Mouse (Mus musculus) cerebellum, adult 2 months (tissue): ENCODE measurements at regions not wholly inside any gene's neighbourhood (a gene's known extent, or its start where the extent isn't known, plus 50 kb on each side); places are given as distances from the start of the nearest gene placed in this dataset.
A peak's percentile ranks its signal among the peaks of the same experiment; 100 is the strongest.

Experiments
- DNase-seq, 2 experiments: peaks; one replicate each; pipeline ENCODE4 v3.0.0; 2021
- H3K27ac ChIP-seq: fragments of 200-500 bp; 2 replicates; pipeline ENCODE4 v1.5.1; 2012; ENCODE audit warnings: low read length, control low read depth, inconsistent platforms; ENCODE audit not compliant: insufficient read depth
- H3K27me3 ChIP-seq: fragments of 200-500 bp; 2 replicates; pipeline ENCODE4 v1.6.1; 2012; ENCODE audit warnings: inconsistent platforms, mild to moderate bottlenecking, low read length, moderate library complexity; ENCODE audit not compliant: control insufficient read depth, insufficient read depth
- H3K4me1 ChIP-seq: fragments of 200-500 bp; 2 replicates; pipeline ENCODE4 v1.6.1; 2011; ENCODE audit warnings: low read length; ENCODE audit not compliant: control insufficient read depth, insufficient read depth
- H3K4me3 ChIP-seq: fragments of 200-500 bp; replicated peaks from 2 replicates; pipeline ENCODE3; 2011; ENCODE audit warnings: mild to moderate bottlenecking, low read depth, low read length, control low read depth; ENCODE audit not compliant: insufficient read depth
- CTCF ChIP-seq: fragments of 200-500 bp; IDR thresholded peaks from 2 replicates; pipeline ENCODE4 v1.5.1; 2011; ENCODE audit warnings: low read depth, mild to moderate bottlenecking, control low read depth, low read length, moderate library complexity, borderline replicate concordance; ENCODE audit not compliant: insufficient read depth
- POLR2A ChIP-seq: fragments of 200-500 bp; IDR thresholded peaks from 2 replicates; pipeline ENCODE4 v1.6.1; 2011; ENCODE audit warnings: low read length, control low read depth, borderline replicate concordance; ENCODE audit not compliant: insufficient read depth
- WGBS: fragments of 180-500 bp; shearing (Covaris S2); methylation state at CpG from one replicate; pipeline ENCODE4 v1.1.7; 2018; 5-methylcytosine and 5-hydroxymethylcytosine counted together

DNA sequence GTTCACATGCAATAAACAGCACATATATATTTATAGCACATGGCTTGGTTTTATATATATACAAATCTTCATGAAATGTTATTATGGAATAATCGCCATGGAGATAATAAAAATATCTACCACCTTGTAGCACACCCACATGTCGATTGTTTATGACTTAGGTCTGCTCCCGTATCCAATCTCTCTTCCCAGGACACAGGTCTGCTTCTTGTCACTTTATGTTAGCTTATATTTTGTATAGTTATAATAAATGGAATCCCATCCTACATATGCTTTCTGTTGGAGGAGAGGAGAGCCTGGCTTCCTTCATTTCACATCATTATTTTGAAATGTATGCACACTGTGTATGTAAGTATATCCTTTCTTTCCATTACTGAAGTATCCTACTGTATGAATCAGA, 408.3 kb upstream of the Gli3 start:
- H3K4me1 ChIP-seq = no peaks in the 10 kb centered on the region
- no peak overlapping the region for H3K27ac ChIP-seq
- no peak overlapping the region for H3K4me3 ChIP-seq
- H3K27me3 ChIP-seq = no peaks in the 10 kb centered on the region
- no peak for TF ChIP-seq POLR2A
- no peak for TF ChIP-seq CTCF
- no peak for DNase-seq
- WGBS = 85% methylated on average over 3 of the region's 3 CpGs

DNA sequence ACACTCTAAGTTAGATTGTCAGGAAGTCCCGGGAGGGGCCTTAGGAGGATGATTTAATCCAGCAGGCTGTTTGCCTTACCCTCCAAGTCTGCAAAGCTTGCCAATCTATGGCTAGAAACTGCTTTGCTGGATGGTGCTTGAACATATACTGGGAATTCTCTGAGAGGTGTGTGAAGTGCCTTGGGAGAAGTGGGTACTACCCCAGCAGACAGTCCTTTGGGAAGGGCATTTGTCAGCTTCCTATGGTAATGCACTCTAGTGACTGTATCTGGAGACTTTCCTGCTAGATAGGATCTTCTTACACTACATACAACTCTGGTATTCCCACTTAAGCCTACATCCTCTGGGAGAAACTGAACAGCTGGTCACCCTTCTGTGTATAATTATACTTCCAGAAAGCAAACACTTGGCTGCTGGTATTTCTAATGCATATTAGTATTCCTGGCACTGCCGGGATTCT, 384.4 kb upstream of the Gli3 start:
- no peak overlapping the region for H3K4me3 ChIP-seq
- no peak overlapping the region for H3K27ac ChIP-seq
- TF ChIP-seq CTCF = no peak
- no peak for TF ChIP-seq POLR2A
- no peaks in the 10 kb centered on the region for H3K27me3 ChIP-seq
- H3K4me1 ChIP-seq = no peaks in the 10 kb centered on the region
- DNase-seq = no peak
- 11% methylated on average over 2 of the region's 2 CpGs for whole genome bisulfite sequencing

GRCm38 (mm10) chr13:15079148-15079547, 383.9 kb upstream of the Gli3 start:
- H3K4me1 ChIP-seq = no peaks in the 10 kb centered on the region
- no peaks in the 10 kb centered on the region for H3K27me3 ChIP-seq
- H3K27ac ChIP-seq = no peak overlapping the region
- TF ChIP-seq POLR2A = no peak
- TF ChIP-seq CTCF = no peak
- DNase-seq = no peak
- no peak overlapping the region for H3K4me3 ChIP-seq

GRCm38 (mm10) chr13:15082255-15082932, 380.6 kb upstream of the Gli3 start:
- WGBS = 85% methylated on average over 2 of the region's 2 CpGs
- no peak for DNase-seq
- no peak for TF ChIP-seq CTCF
- no peak for TF ChIP-seq POLR2A

GRCm38 (mm10) chr13:15094836-15095235, 368.2 kb upstream of the Gli3 start:
- H3K4me1 ChIP-seq = no peaks in the 10 kb centered on the region
- 76% methylated on average over 1 of the region's 1 CpGs for WGBS
- DNase-seq = no peak
- H3K27ac ChIP-seq = no peak overlapping the region
- no peaks in the 10 kb centered on the region for H3K27me3 ChIP-seq
- TF ChIP-seq CTCF (no peak), POLR2A (no peak)
- H3K4me3 ChIP-seq = no peak overlapping the region

More at GRCm38 (mm10) chr13:15082255-15082932, 380.6 kb upstream of the Gli3 start:
- Histone ChIP-seq H3K4me1 (no peaks in the 10 kb centered on the region), H3K27me3 (no peaks in the 10 kb centered on the region), H3K4me3 (no peak overlapping the region), H3K27ac (no peak overlapping the region)

DNA sequence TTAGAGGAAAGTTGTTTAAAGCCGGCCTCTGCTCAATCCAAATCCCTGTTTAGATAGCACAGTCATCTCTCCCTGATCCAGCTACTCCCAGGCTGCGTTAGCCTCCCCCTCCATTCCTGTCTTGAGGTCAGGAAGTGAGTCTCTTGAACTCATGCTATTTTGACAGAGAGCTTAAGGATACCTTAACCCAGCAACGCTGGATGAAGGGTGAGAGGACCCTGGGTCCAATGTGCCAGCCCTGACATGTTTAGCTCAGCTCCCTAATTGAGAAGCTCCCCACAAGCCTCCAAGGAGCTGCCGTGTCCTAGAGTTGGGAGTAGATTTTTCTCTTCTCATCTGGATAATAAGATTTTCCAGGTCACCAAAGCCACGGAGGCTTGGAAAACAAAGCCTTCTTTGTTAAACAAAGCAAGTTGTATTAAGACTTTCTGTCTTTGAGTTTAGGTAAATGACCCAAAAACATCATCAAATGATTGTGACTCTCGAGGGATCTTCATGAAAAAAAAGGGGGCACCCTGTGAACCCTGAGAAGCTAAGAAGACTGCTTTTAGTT, 355.2 kb upstream of the Gli3 start:
- no peaks in the 10 kb centered on the region for H3K4me1 ChIP-seq
- DNase-seq = no peak
- no peak overlapping the region for H3K4me3 ChIP-seq
- H3K27me3 ChIP-seq = no peaks in the 10 kb centered on the region
- H3K27ac ChIP-seq = no peak overlapping the region
- WGBS = 9% methylated on average over 6 of the region's 6 CpGs
- TF ChIP-seq CTCF = no peak
- TF ChIP-seq POLR2A = no peak

DNA sequence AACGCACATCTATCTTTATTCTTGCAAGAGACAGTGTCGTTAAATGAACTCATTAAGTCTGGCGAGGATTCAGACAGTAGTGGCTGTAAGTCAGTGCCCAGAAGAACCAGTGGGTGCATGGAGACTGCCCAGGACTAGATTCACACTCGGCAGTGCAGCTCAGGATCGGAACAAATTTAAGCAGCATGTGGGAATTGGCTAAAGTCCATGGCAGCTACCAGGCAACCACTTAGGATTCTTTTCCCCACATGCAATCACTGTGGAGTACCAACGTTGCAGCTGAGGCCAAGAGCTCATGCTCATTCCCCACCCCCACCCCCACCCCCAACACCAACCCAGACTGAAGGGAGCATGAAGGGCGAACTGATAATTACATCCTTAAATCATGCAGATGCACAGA, 349.7 kb upstream of the Gli3 start:
- TF ChIP-seq POLR2A = no peak
- no peak for TF ChIP-seq CTCF
- 8% methylated on average over 7 of the region's 7 CpGs for WGBS
- peak in 1 of 2 experiments; percentile 7 for DNase-seq

DNA sequence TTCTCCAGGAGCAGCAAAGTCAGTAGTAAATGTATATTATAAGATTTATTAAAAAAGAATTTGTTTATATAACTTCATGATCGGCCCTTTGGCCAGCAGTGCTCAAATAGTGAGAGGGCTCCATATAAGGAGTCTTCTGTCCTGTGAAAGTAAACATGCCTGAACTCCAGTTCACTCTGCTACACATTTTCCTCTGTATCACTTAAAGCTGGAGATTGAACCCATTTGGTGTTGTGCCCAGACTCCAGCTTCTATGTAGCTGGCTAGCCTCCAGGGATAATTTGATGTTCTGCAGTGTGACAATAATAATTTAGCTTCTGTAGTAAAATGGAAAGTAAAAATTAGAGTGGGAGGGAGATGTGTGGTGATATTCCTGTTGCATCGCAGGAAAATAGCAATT, 332.8 kb upstream of the Gli3 start:
- TF ChIP-seq CTCF = no peak
- TF ChIP-seq POLR2A = no peak
- no peak overlapping the region for H3K27ac ChIP-seq
- no peaks in the 10 kb centered on the region for H3K4me1 ChIP-seq
- WGBS = 61% methylated on average over 2 of the region's 2 CpGs
- no peaks in the 10 kb centered on the region for H3K27me3 ChIP-seq
- H3K4me3 ChIP-seq = no peak overlapping the region
- no peak for DNase-seq

More for the DNA sequence above, 349.7 kb upstream of the Gli3 start:
- Histone ChIP-seq H3K27me3 (no peaks in the 10 kb centered on the region), H3K4me3 (no peak overlapping the region), H3K27ac (no peak overlapping the region), H3K4me1 (no peaks in the 10 kb centered on the region)

- no peak overlapping the region for H3K4me3 ChIP-seq
- no peak for DNase-seq
- no peaks in the 10 kb centered on the region for H3K4me1 ChIP-seq
- WGBS = 45% methylated on average over 6 of the region's 6 CpGs
- TF ChIP-seq POLR2A = no peak
- no peak for TF ChIP-seq CTCF
- no peak overlapping the region for H3K27ac ChIP-seq
- H3K27me3 ChIP-seq = no peaks in the 10 kb centered on the region
Measured at GRCm38 (mm10) chr13:15146167-15146566, 316.9 kb upstream of the Gli3 start.
